Mouse (Mus musculus): Measurements from ENCODE around the gene Sema4b. TPM values are rescaled to one million over a fixed set of nuclear protein-coding genes. Genes with fewer than 3 reads are reported as not detected.

Sema4b gene
- total and polyA plus RNA-seq, 3 experiments: 10.9 to 17.3 TPM; not detected in 1

Other genes starting within 250 kb of the Sema4b start
- gene Zfp710, start 162.0 kb upstream of the Sema4b start, total RNA-seq (2012; rRNA removed): 11.8 and 14.8 TPM in 2 replicates
- gene Zfp710, start 162.0 kb upstream of the Sema4b start, polyA plus RNA-seq (2012; ENCODE audit: insufficient read depth in 1 of 2, insufficient read length in 2 of 2, low read depth in 1 of 2, low replicate concordance in 2 of 2, missing spikeins in 1 of 2): 10 to 100 TPM in 1 of 2 experiments, not detected in 1; 19.1 TPM
- 121 and 141 TPM in 2 replicates for gene Idh2, start 71.4 kb upstream of the Sema4b start, total RNA-seq (2012; rRNA removed)
- 100 to 1,000 TPM; 181 to 268 TPM for gene Idh2, start 71.4 kb upstream of the Sema4b start, polyA plus RNA-seq (2012; ENCODE audit: insufficient read depth in 1 of 2, insufficient read length in 2 of 2, low read depth in 1 of 2, low replicate concordance in 2 of 2, missing spikeins in 1 of 2)
- gene Cib1, start 46.0 kb downstream of the Sema4b start, total RNA-seq (2012; rRNA removed): 69.3 and 84.5 TPM in 2 replicates
- gene Cib1, start 46.0 kb downstream of the Sema4b start, polyA plus RNA-seq (2012; ENCODE audit: insufficient read depth in 1 of 2, insufficient read length in 2 of 2, low read depth in 1 of 2, low replicate concordance in 2 of 2, missing spikeins in 1 of 2): 100 to 1,000 TPM in 1 of 2 experiments, not detected in 1; 145 TPM
- gene Gdpgp1, start 46.0 kb downstream of the Sema4b start, total RNA-seq (2012; rRNA removed): 3.4 and 4.0 TPM in 2 replicates
- 1 to 10 TPM in 1 of 2 experiments, not detected in 1; 4.6 TPM for gene Gdpgp1, start 46.0 kb downstream of the Sema4b start, polyA plus RNA-seq (2012; ENCODE audit: insufficient read depth in 1 of 2, insufficient read length in 2 of 2, low read depth in 1 of 2, low replicate concordance in 2 of 2, missing spikeins in 1 of 2)
- 0.39 and 0.46 TPM in 2 replicates for gene Ttll13, start 59.5 kb downstream of the Sema4b start, total RNA-seq (2012; rRNA removed)
- under 1 TPM in 1 of 2 experiments, not detected in 1; 0.40 TPM for gene Ttll13, start 59.5 kb downstream of the Sema4b start, polyA plus RNA-seq (2012; ENCODE audit: insufficient read depth in 1 of 2, insufficient read length in 2 of 2, low read depth in 1 of 2, low replicate concordance in 2 of 2, missing spikeins in 1 of 2)
- 42.8 and 48.0 TPM in 2 replicates for gene Ngrn, start 74.4 kb downstream of the Sema4b start, total RNA-seq (2012; rRNA removed)
- 10 to 100 TPM in 1 of 2 experiments, not detected in 1; 37.2 TPM for gene Ngrn, start 74.4 kb downstream of the Sema4b start, polyA plus RNA-seq (2012; ENCODE audit: insufficient read depth in 1 of 2, insufficient read length in 2 of 2, low read depth in 1 of 2, low replicate concordance in 2 of 2, missing spikeins in 1 of 2)
- gene Vps33b, start 82.8 kb downstream of the Sema4b start, total RNA-seq (2012; rRNA removed): 24.9 and 27.6 TPM in 2 replicates
- 10 to 100 TPM in 1 of 2 experiments, not detected in 1; 23.4 TPM for gene Vps33b, start 82.8 kb downstream of the Sema4b start, polyA plus RNA-seq (2012; ENCODE audit: insufficient read depth in 1 of 2, insufficient read length in 2 of 2, low read depth in 1 of 2, low replicate concordance in 2 of 2, missing spikeins in 1 of 2)
- gene Prc1, start 107.6 kb downstream of the Sema4b start, total RNA-seq (2012; rRNA removed): 68.5 and 71.7 TPM in 2 replicates
- gene Prc1, start 107.6 kb downstream of the Sema4b start, polyA plus RNA-seq (2012; ENCODE audit: insufficient read depth in 1 of 2, insufficient read length in 2 of 2, low read depth in 1 of 2, low replicate concordance in 2 of 2, missing spikeins in 1 of 2): 100 to 1,000 TPM in 1 of 2 experiments, 10 to 100 TPM in 1; 82.2 to 108 TPM
- 13.8 and 20.2 TPM in 2 replicates for gene Rccd1, start 137.6 kb downstream of the Sema4b start, total RNA-seq (2012; rRNA removed)
- 10 to 100 TPM in 1 of 2 experiments, not detected in 1; 16.8 TPM for gene Rccd1, start 137.6 kb downstream of the Sema4b start, polyA plus RNA-seq (2012; ENCODE audit: insufficient read depth in 1 of 2, insufficient read length in 2 of 2, low read depth in 1 of 2, low replicate concordance in 2 of 2, missing spikeins in 1 of 2)
- 20.3 and 28.2 TPM in 2 replicates for gene Unc45a, start 154.2 kb downstream of the Sema4b start, total RNA-seq (2012; rRNA removed)
- gene Unc45a, start 154.2 kb downstream of the Sema4b start, polyA plus RNA-seq (2012; ENCODE audit: insufficient read depth in 1 of 2, insufficient read length in 2 of 2, low read depth in 1 of 2, low replicate concordance in 2 of 2, missing spikeins in 1 of 2): 10 to 100 TPM in 1 of 2 experiments, not detected in 1; 26.1 TPM
- gene Hddc3, start 156.3 kb downstream of the Sema4b start, total RNA-seq (2012; rRNA removed): 47.6 and 58.1 TPM in 2 replicates
- gene Hddc3, start 156.3 kb downstream of the Sema4b start, polyA plus RNA-seq (2012; ENCODE audit: insufficient read depth in 1 of 2, insufficient read length in 2 of 2, low read depth in 1 of 2, low replicate concordance in 2 of 2, missing spikeins in 1 of 2): 10 to 100 TPM in 1 of 2 experiments, not detected in 1; 47.1 TPM
- gene Man2a2, start 184.5 kb downstream of the Sema4b start, total RNA-seq (2012; rRNA removed): 17.4 and 19.2 TPM in 2 replicates
- gene Man2a2, start 184.5 kb downstream of the Sema4b start, polyA plus RNA-seq (2012; ENCODE audit: insufficient read depth in 1 of 2, insufficient read length in 2 of 2, low read depth in 1 of 2, low replicate concordance in 2 of 2, missing spikeins in 1 of 2): 10 to 100 TPM in 1 of 2 experiments, not detected in 1; 38.6 TPM
- gene Fes, start 201.1 kb downstream of the Sema4b start, total RNA-seq (2012; rRNA removed): 1.3 and 2.7 TPM in 2 replicates
- gene Fes, start 201.1 kb downstream of the Sema4b start, polyA plus RNA-seq (2012; ENCODE audit: insufficient read depth in 1 of 2, insufficient read length in 2 of 2, low read depth in 1 of 2, low replicate concordance in 2 of 2, missing spikeins in 1 of 2): 1 to 10 TPM in 1 of 2 experiments, not detected in 1; 6.6 TPM
- gene Furin, start 218.6 kb downstream of the Sema4b start, total RNA-seq (2012; rRNA removed): 11.6 and 13.7 TPM in 2 replicates
- 10 to 100 TPM in 1 of 2 experiments, not detected in 1; 32.3 TPM for gene Furin, start 218.6 kb downstream of the Sema4b start, polyA plus RNA-seq (2012; ENCODE audit: insufficient read depth in 1 of 2, insufficient read length in 2 of 2, low read depth in 1 of 2, low replicate concordance in 2 of 2, missing spikeins in 1 of 2)

Data from MEL (cell line).